Mouse (Mus musculus): ENCODE measurements around the gene Mipep.

Mipep gene

GRCm38 (mm10) chr14:60802026-60802425, 17.7 kb downstream of the Mipep start:
- DNase-seq (ENCODE audit: low spot score) = no peak

GRCm38 (mm10) chr14:60804978-60805377, 20.6 kb downstream of the Mipep start:
- DNase-seq (ENCODE audit: low spot score) = no peak

- no peak for DNase-seq (ENCODE audit: low spot score)
Observed at GRCm38 (mm10) chr14:60805871-60806270, 21.5 kb downstream of the Mipep start.

GRCm38 (mm10) chr14:60806891-60807344, 22.5 kb downstream of the Mipep start:
- DNase-seq (ENCODE audit: low spot score) = no peak

- DNase-seq (ENCODE audit: low spot score) = no peak
Observed at GRCm38 (mm10) chr14:60809881-60810280, 25.5 kb downstream of the Mipep start.

GRCm38 (mm10) chr14:60811547-60811946, 27.2 kb downstream of the Mipep start:
- DNase-seq (ENCODE audit: low spot score) = no peak

- DNase-seq (ENCODE audit: low spot score) = no peak
Observed at GRCm38 (mm10) chr14:60815098-60815497, 30.7 kb downstream of the Mipep start.

- DNase-seq (ENCODE audit: low spot score) = no peak
Observed at GRCm38 (mm10) chr14:60818045-60818444, 33.7 kb downstream of the Mipep start.

- no peak for DNase-seq (ENCODE audit: low spot score)
Observed at GRCm38 (mm10) chr14:60830096-60830495, 45.7 kb downstream of the Mipep start.

- no peak for DNase-seq (ENCODE audit: low spot score)
Observed at GRCm38 (mm10) chr14:60836709-60837108, 52.3 kb downstream of the Mipep start.

GRCm38 (mm10) chr14:60839654-60840053, 55.3 kb downstream of the Mipep start:
- no peak for DNase-seq (ENCODE audit: low spot score)

- DNase-seq (ENCODE audit: low spot score) = no peak
Observed at GRCm38 (mm10) chr14:60841977-60842659, 57.7 kb downstream of the Mipep start.

- no peak for DNase-seq (ENCODE audit: low spot score)
Observed at GRCm38 (mm10) chr14:60843596-60843995, 59.2 kb downstream of the Mipep start.

GRCm38 (mm10) chr14:60845261-60846045, 61.1 kb downstream of the Mipep start:
- no peak for DNase-seq (ENCODE audit: low spot score)

GRCm38 (mm10) chr14:60846174-60846573, 61.8 kb downstream of the Mipep start:
- no peak for DNase-seq (ENCODE audit: low spot score)

- no peak for DNase-seq (ENCODE audit: low spot score)
Observed at GRCm38 (mm10) chr14:60848194-60848593, 63.8 kb downstream of the Mipep start.

- no peak for DNase-seq (ENCODE audit: low spot score)
Observed at GRCm38 (mm10) chr14:60850101-60850500, 65.7 kb downstream of the Mipep start.

- no peak for DNase-seq (ENCODE audit: low spot score)
Observed at GRCm38 (mm10) chr14:60851632-60852031, 67.3 kb downstream of the Mipep start.

GRCm38 (mm10) chr14:60856199-60856912, 72.0 kb downstream of the Mipep start:
- no peak for DNase-seq (ENCODE audit: low spot score)

- DNase-seq (ENCODE audit: low spot score) = no peak
Observed at GRCm38 (mm10) chr14:60856913-60857300, 72.5 kb downstream of the Mipep start.

- no peak for DNase-seq (ENCODE audit: low spot score)
Observed at GRCm38 (mm10) chr14:60863396-60863795, 79.0 kb downstream of the Mipep start.

GRCm38 (mm10) chr14:60866399-60866798, 82.0 kb downstream of the Mipep start:
- no peak for DNase-seq (ENCODE audit: low spot score)

GRCm38 (mm10) chr14:60868325-60868724, 84.0 kb downstream of the Mipep start:
- DNase-seq (ENCODE audit: low spot score) = no peak
